In genomic region chr7:71706201-71706600, GRCm38 (mm10) we compare ENCODE assay signal across 10 mouse cellular contexts.
DNase-seq lines count a peak whose midpoint lies in the region; ATAC-seq and TF ChIP-seq lines count a peak whose summit lies in the region.
"Had no signal": no experiment of that assay in that cellular context is flagged by ENCODE, and none has a peak within 500 bp of the region (broad histone marks: within the 10 kb centered on the region; RNA-seq: fewer than 3 reads in every experiment).

No protein-coding gene starts in this region.

- no peak overlapping the region for H3K4me3 ChIP-seq in heart, embryonic 14.5 days (ENCODE audit: control insufficient read depth in 1 of 2, insufficient read depth in 1 of 2, low read depth in 1 of 2, low read length in 2 of 2)
- H3K4me3 ChIP-seq in stomach, embryonic 14.5 days (ENCODE audit: low read depth, low read length): no peak overlapping the region
- H3K4me3 ChIP-seq in stomach, postnatal 0 days (ENCODE audit: low read depth, low read length): no peak overlapping the region
- no peak overlapping the region for H3K4me3 ChIP-seq in limb, embryonic 10.5 days

- H3K36me3 ChIP-seq in heart, embryonic 14.5 days (ENCODE audit: control insufficient read depth, insufficient read depth, low read length): no peaks in the 10 kb centered on the region
- no peaks in the 10 kb centered on the region for H3K36me3 ChIP-seq in stomach, embryonic 14.5 days (ENCODE audit: control insufficient read depth, insufficient read depth, low read length)
- H3K36me3 ChIP-seq in stomach, postnatal 0 days (ENCODE audit: control insufficient read depth, insufficient read depth, low read length): no peaks in the 10 kb centered on the region
- no peaks in the 10 kb centered on the region for H3K36me3 ChIP-seq in limb, embryonic 10.5 days

- DNase-seq in heart, adult 18-20 months: no peak
- DNase-seq in stomach, postnatal 0 days (ENCODE audit: low spot score): no peak
- no peak for DNase-seq in limb, embryonic 10.5 days (ENCODE audit: low spot score)
- no peak for DNase-seq in left cerebral cortex, postnatal 10 days (ENCODE audit: extremely low spot score in 1 of 2, low spot score in 2 of 2)
- DNase-seq: right cerebral cortex, postnatal 4 days had no signal

- 32% methylated on average over 3 of the region's 3 CpGs for WGBS in heart, embryonic 14.5 days
- WGBS in stomach, embryonic 14.5 days: 66% methylated on average over 3 of the region's 3 CpGs
- WGBS in stomach, postnatal 0 days: 73% methylated on average over 3 of the region's 3 CpGs
- 70% methylated on average over 3 of the region's 3 CpGs for WGBS in limb, embryonic 10.5 days

- no peak for ATAC-seq in heart, embryonic 14.5 days (ENCODE audit: insufficient number of reproducible peaks, insufficient read depth, low FRiP score, low read depth)
- no peak for ATAC-seq in stomach, embryonic 14.5 days (ENCODE audit: insufficient number of reproducible peaks, insufficient read depth, low FRiP score, low read depth)
- no peak for ATAC-seq in stomach, postnatal 0 days (ENCODE audit: low FRiP score, low TSS enrichment)
- no peak for ATAC-seq in granulocyte monocyte progenitor cell, adult 5-6 weeks (replicated peaks; ENCODE audit: poor library complexity, severe bottlenecking)
- no peak for ATAC-seq in megakaryocyte-erythroid progenitor cell, adult 5-6 weeks (replicated peaks; ENCODE audit: low FRiP score, low TSS enrichment, poor library complexity, severe bottlenecking)
- ATAC-seq: CD4-positive, CD25-positive, alpha-beta regulatory T cell, adult 4 months had no signal

- H3K4me1 ChIP-seq in heart, embryonic 14.5 days (ENCODE audit: control insufficient read depth in 2 of 2, insufficient read depth in 2 of 2, low read length in 2 of 2): peaks cover 2 to 22% of the 10 kb centered on the region in 2 experiments
- no peaks in the 10 kb centered on the region for H3K4me1 ChIP-seq in stomach, embryonic 14.5 days (ENCODE audit: control insufficient read depth, insufficient read depth, low read length)
- no peaks in the 10 kb centered on the region for H3K4me1 ChIP-seq in stomach, postnatal 0 days (replicated peaks; ENCODE audit: control insufficient read depth, insufficient read depth)
- H3K4me1 ChIP-seq in limb, embryonic 10.5 days: peaks cover 11% of the 10 kb centered on the region

- intact Hi-C loops in left cerebral cortex, postnatal 10 days (cut with DNase I): no loop called here

- no peak for TF ChIP-seq CTCF in stomach, postnatal 0 days (IDR thresholded peaks at IDR 0.05; ENCODE audit: low read depth)

- no peak overlapping the region for H3K27ac ChIP-seq in heart, embryonic 14.5 days (replicated peaks in 1 of 2; ENCODE audit: control insufficient read depth in 1 of 2, insufficient read depth in 1 of 2, low read depth in 2 of 2, low read length in 2 of 2)
- H3K27ac ChIP-seq in stomach, embryonic 14.5 days (ENCODE audit: low read length): no peak overlapping the region
- no peak overlapping the region for H3K27ac ChIP-seq in stomach, postnatal 0 days (replicated peaks)
- H3K27ac ChIP-seq in limb, embryonic 10.5 days: peak overlapping the region; percentile 97; the same call in 1 of the 2 replicates

- H3K27me3 ChIP-seq in heart, embryonic 14.5 days (ENCODE audit: control insufficient read depth, insufficient read depth, low read length): no peaks in the 10 kb centered on the region
- H3K27me3 ChIP-seq in stomach, embryonic 14.5 days (ENCODE audit: control insufficient read depth, insufficient read depth, low read length): no peaks in the 10 kb centered on the region
- H3K27me3 ChIP-seq in stomach, postnatal 0 days (ENCODE audit: control insufficient read depth, insufficient read depth, low read length): no peaks in the 10 kb centered on the region
- H3K27me3 ChIP-seq in limb, embryonic 10.5 days (ENCODE audit: low read depth, poor library complexity, severe bottlenecking): 0 out of 2 replicates have a peak, but pooled peaks cover 5% of the 10 kb centered on the region

- H3K9me3 ChIP-seq in heart, embryonic 14.5 days (ENCODE audit: control insufficient read depth, low read length): no peaks in the 10 kb centered on the region
- no peaks in the 10 kb centered on the region for H3K9me3 ChIP-seq in stomach, embryonic 14.5 days (ENCODE audit: control insufficient read depth, low read depth, low read length)
- no peaks in the 10 kb centered on the region for H3K9me3 ChIP-seq in stomach, postnatal 0 days (ENCODE audit: control insufficient read depth, low read length)
- H3K9me3 ChIP-seq in limb, embryonic 10.5 days (replicated peaks): no peaks in the 10 kb centered on the region

- H3K9ac ChIP-seq in heart, embryonic 14.5 days (ENCODE audit: low read length): no peak overlapping the region
- no peak overlapping the region; the same call in 1 of the 2 replicates for H3K9ac ChIP-seq in stomach, embryonic 14.5 days (replicated peaks; ENCODE audit: low read depth, low read length)
- no peak overlapping the region for H3K9ac ChIP-seq in stomach, postnatal 0 days (ENCODE audit: low read length)

- peak overlapping the region; percentile 92 for H3K4me2 ChIP-seq in heart, embryonic 14.5 days (ENCODE audit: low read length)
- peak overlapping the region; percentile 87 for H3K4me2 ChIP-seq in stomach, embryonic 14.5 days (replicated peaks; ENCODE audit: low read depth, low read length)
- H3K4me2 ChIP-seq in stomach, postnatal 0 days (replicated peaks; ENCODE audit: low read depth): no peak overlapping the region; the same call in 1 of the 2 replicates

- TF ChIP-seq EP300 in stomach, postnatal 0 days (optimal IDR thresholded peaks at IDR 0.05): no peak
